Mouse (Mus musculus) forebrain, embryonic 13.5 days (tissue): ENCODE measurements at regions not wholly inside any gene's neighbourhood (a gene's known extent, or its start where the extent isn't known, plus 50 kb on each side); places are given as distances from the start of the nearest gene placed in this dataset.
"Not testable (repeated sequence)": the region's sequence is repeated elsewhere in the genome, so short reads cannot be mapped to it uniquely, and the experiment has no call there.

Experiments used
- ATAC-seq: fragments of 200-750 bp; cut with Nextera tagmentation; 2 replicates; pipeline ENCODE4 v1.8.0; 2017
- H3K27ac ChIP-seq: fragments of 300-500 bp; sonication (generic); 2 replicates; pipeline ENCODE4 v1.5.1; 2015; ENCODE audit warnings: inconsistent platforms, mild to moderate bottlenecking, moderate library complexity
- H3K27me3 ChIP-seq: fragments of 300-500 bp; sonication (generic); 2 replicates; pipeline ENCODE4 v1.6.1; 2015; ENCODE audit warnings: mild to moderate bottlenecking, inconsistent platforms
- H3K36me3 ChIP-seq: fragments of 300-500 bp; sonication (generic); 2 replicates; pipeline ENCODE4 v1.6.1; 2015; ENCODE audit warnings: mild to moderate bottlenecking, inconsistent platforms; ENCODE audit not compliant: poor library complexity, severe bottlenecking
- H3K4me1 ChIP-seq: fragments of 300-500 bp; sonication (generic); 2 replicates; pipeline ENCODE4 v1.6.1; 2015; ENCODE audit warnings: inconsistent platforms
- H3K4me2 ChIP-seq: fragments of 300-500 bp; sonication (generic); 2 replicates; pipeline ENCODE4 v1.6.1; 2015; ENCODE audit warnings: inconsistent platforms, mild to moderate bottlenecking, moderate library complexity
- H3K4me3 ChIP-seq: fragments of 300-500 bp; sonication (generic); 2 replicates; pipeline ENCODE4 v1.5.1; 2015; ENCODE audit warnings: mild to moderate bottlenecking, inconsistent platforms
- H3K9ac ChIP-seq: fragments of 300-500 bp; sonication (generic); 2 replicates; pipeline ENCODE4 v1.6.1; 2015; ENCODE audit warnings: mild to moderate bottlenecking, inconsistent platforms
- H3K9me3 ChIP-seq: fragments of 300-500 bp; sonication (generic); replicated peaks from 2 replicates; pipeline ENCODE4 v1.6.1; 2016; ENCODE audit warnings: inconsistent platforms
- WGBS: fragments of 180-500 bp; shearing (Covaris S2); methylation state at CpG from one replicate; pipeline ENCODE4 v1.1.7; 2015; 5-methylcytosine and 5-hydroxymethylcytosine counted together

DNA sequence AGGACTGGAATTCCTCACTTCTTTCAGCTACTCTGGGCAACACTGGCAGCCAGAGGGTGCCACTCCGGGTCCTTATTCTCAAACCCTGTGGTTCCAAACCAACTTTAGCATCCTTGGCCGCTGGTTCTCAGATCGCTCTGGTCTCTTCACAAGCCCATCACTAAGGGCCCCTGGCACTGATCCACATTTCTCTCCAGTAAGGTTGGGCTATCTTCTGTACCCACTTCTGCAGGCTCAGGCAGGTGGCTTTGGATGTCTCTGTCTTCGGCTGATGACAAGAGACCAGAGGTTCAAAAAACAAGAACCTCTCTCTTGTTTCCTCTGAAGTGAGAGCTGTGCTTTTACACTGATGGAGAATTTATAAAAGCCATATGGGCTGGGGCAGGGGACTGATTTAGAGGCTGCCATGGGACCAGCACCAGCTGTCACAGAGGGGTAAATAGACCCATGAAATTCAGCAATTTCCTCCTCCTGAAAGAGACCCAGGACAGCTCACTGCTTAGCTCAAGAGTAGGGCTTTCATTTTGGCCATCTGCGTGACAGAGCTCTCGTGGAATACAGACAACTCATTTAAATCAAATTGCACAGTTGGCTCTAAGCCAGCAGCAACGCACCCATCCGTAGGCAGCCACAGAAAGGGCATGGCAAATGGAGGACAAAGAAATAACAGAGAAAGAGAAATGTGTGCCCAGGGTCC, 54.3 kb upstream of the Dynlt1c start:
- not testable (repeated sequence) for H3K4me3 ChIP-seq, H3K27me3 ChIP-seq, H3K4me1 ChIP-seq, H3K9me3 ChIP-seq, H3K9ac ChIP-seq, H3K36me3 ChIP-seq, H3K27ac ChIP-seq, H3K4me2 ChIP-seq
- WGBS, result no CpG with 5 or more reads among the region's 8 CpGs
- ATAC-seq, result peak; percentile 96

- H3K4me2 ChIP-seq, H3K9me3 ChIP-seq, H3K27me3 ChIP-seq, H3K36me3 ChIP-seq, H3K27ac ChIP-seq, H3K4me3 ChIP-seq, H3K4me1 ChIP-seq, H3K9ac ChIP-seq: not testable (repeated sequence)
- no CpG with 5 or more reads among the region's 6 CpGs for WGBS
- ATAC-seq, result peak; percentile 36; the same call in 1 of the 2 replicates
These were observed 53.5 kb upstream of the Dynlt1c start for GRCm38 (mm10) chr17:6547937-6548336.
